Mouse (Mus musculus): ENCODE results near the gene Gm28845. TPM values are rescaled to one million over a fixed set of nuclear protein-coding genes. Genes with fewer than 3 reads are reported as not detected.
"Not testable (repeated sequence)": the region's sequence is repeated elsewhere in the genome, so short reads cannot be mapped to it uniquely, and the experiment has no call there.

Gene Gm28845
- polyA plus RNA-seq, 1 experiment from 2014 or later: not detected

- Histone ChIP-seq H3K4me2 (replicated peaks; ENCODE audit: low read depth, low read length) (no peak overlapping the region), H3K4me3 (ENCODE audit: low read depth, low read length) (no peak overlapping the region), H3K9ac (replicated peaks; ENCODE audit: low read depth) (no peak overlapping the region), H3K27ac (ENCODE audit: low read length) (no peak overlapping the region), H3K4me1 (ENCODE audit: insufficient read depth, low read depth, low read length) (no peaks in the 10 kb centered on the region), H3K9me3 (ENCODE audit: low read length) (no peaks in the 10 kb centered on the region), H3K36me3 (ENCODE audit: insufficient read depth, low read length) (no peaks in the 10 kb centered on the region), H3K27me3 (replicated peaks; ENCODE audit: insufficient read depth, low read length) (no peaks in the 10 kb centered on the region)
- ATAC-seq: no peak
- no peak for DNase-seq (ENCODE audit: low spot score)
- 81% methylated on average over 15 of the region's 15 CpGs for WGBS
- TF ChIP-seq EP300 (IDR thresholded peaks at IDR 0.05) (no peak), CTCF (IDR thresholded peaks at IDR 0.05) (no peak)
Measured at GRCm38 (mm10) chr1:65064201-65064600, 55.2 kb downstream of the Gm28845 start.

GRCm38 (mm10) chr1:65063352-65063751 lies 56.0 kb downstream of the Gm28845 start, which contains the start of gene Crygd:
TSS of gene Crygd (minus strand) at chr1:65063452.
- TF ChIP-seq CTCF (IDR thresholded peaks at IDR 0.05) (no peak), EP300 (IDR thresholded peaks at IDR 0.05) (no peak)
- WGBS: 85% methylated on average over 8 of the region's 8 CpGs
- no peak for ATAC-seq

GRCm38 (mm10) chr1:65052140-65052539 lies 67.2 kb downstream of the Gm28845 start:
- no peaks in the 10 kb centered on the region for H3K4me1 ChIP-seq (ENCODE audit: insufficient read depth, low read depth, low read length)
- no peak overlapping the region for H3K4me3 ChIP-seq (ENCODE audit: low read depth, low read length)
- ATAC-seq: no peak
- H3K27ac ChIP-seq (ENCODE audit: low read length): no peak overlapping the region
- H3K9me3 ChIP-seq (ENCODE audit: low read length): no peaks in the 10 kb centered on the region
- no peaks in the 10 kb centered on the region for H3K36me3 ChIP-seq (ENCODE audit: insufficient read depth, low read length)
- H3K27me3 ChIP-seq (replicated peaks; ENCODE audit: insufficient read depth, low read length): no peaks in the 10 kb centered on the region
- H3K4me2 ChIP-seq (replicated peaks; ENCODE audit: low read depth, low read length): no peak overlapping the region
- 21% methylated on average over 2 of the region's 2 CpGs for WGBS
- no peak overlapping the region for H3K9ac ChIP-seq (replicated peaks; ENCODE audit: low read depth)
- DNase-seq (ENCODE audit: low spot score): no peak
- no peak for TF ChIP-seq CTCF (IDR thresholded peaks at IDR 0.05)
- TF ChIP-seq EP300 (IDR thresholded peaks at IDR 0.05): no peak

More at GRCm38 (mm10) chr1:65063352-65063751, 56.0 kb downstream of the Gm28845 start, which contains the start of gene Crygd:
- Histone ChIP-seq H3K9me3 (ENCODE audit: low read length) (no peaks in the 10 kb centered on the region), H3K4me3 (ENCODE audit: low read depth, low read length) (no peak within 1 kb of the TSS), H3K4me1 (ENCODE audit: insufficient read depth, low read depth, low read length) (no peaks in the 10 kb centered on the region), H3K9ac (replicated peaks; ENCODE audit: low read depth) (no peak within 1 kb of the TSS), H3K27me3 (replicated peaks; ENCODE audit: insufficient read depth, low read length) (no peaks in the 10 kb centered on the region), H3K36me3 (ENCODE audit: insufficient read depth, low read length) (no peaks in the 10 kb centered on the region), H3K27ac (ENCODE audit: low read length) (no peak within 1 kb of the TSS), H3K4me2 (replicated peaks; ENCODE audit: low read depth, low read length) (no peak within 1 kb of the TSS)
- no peak for DNase-seq (ENCODE audit: low spot score)

- DNase-seq (ENCODE audit: low spot score) (no peak), ATAC-seq (no peak)
- Histone ChIP-seq H3K9me3 (ENCODE audit: low read length) (no peaks in the 10 kb centered on the region), H3K27ac (ENCODE audit: low read length) (no peak overlapping the region), H3K36me3 (ENCODE audit: insufficient read depth, low read length) (no peaks in the 10 kb centered on the region), H3K9ac (replicated peaks; ENCODE audit: low read depth) (no peak overlapping the region), H3K27me3 (replicated peaks; ENCODE audit: insufficient read depth, low read length) (no peaks in the 10 kb centered on the region), H3K4me2 (replicated peaks; ENCODE audit: low read depth, low read length) (no peak overlapping the region), H3K4me1 (ENCODE audit: insufficient read depth, low read depth, low read length) (no peaks in the 10 kb centered on the region), H3K4me3 (ENCODE audit: low read depth, low read length) (no peak overlapping the region)
- TF ChIP-seq CTCF (IDR thresholded peaks at IDR 0.05): no peak
- TF ChIP-seq EP300 (IDR thresholded peaks at IDR 0.05): no peak
- WGBS: 55% methylated on average over 7 of the region's 7 CpGs
Measured at GRCm38 (mm10) chr1:65051696-65052095, 67.7 kb downstream of the Gm28845 start.

- not testable (repeated sequence) for ATAC-seq; H3K27me3 ChIP-seq (replicated peaks; ENCODE audit: insufficient read depth, low read length); DNase-seq (ENCODE audit: low spot score); H3K9me3 ChIP-seq (ENCODE audit: low read length); H3K4me3 ChIP-seq (ENCODE audit: low read depth, low read length); H3K9ac ChIP-seq (replicated peaks; ENCODE audit: low read depth); H3K27ac ChIP-seq (ENCODE audit: low read length); H3K36me3 ChIP-seq (ENCODE audit: insufficient read depth, low read length); H3K4me1 ChIP-seq (ENCODE audit: insufficient read depth, low read depth, low read length); H3K4me2 ChIP-seq (replicated peaks; ENCODE audit: low read depth, low read length)
- whole genome bisulfite sequencing: 42% methylated on average over 10 of the region's 12 CpGs
Measured at GRCm38 (mm10) chr1:65050952-65051351, 68.4 kb downstream of the Gm28845 start, which contains the start of gene Cryge. TSS of gene Cryge (minus strand) at chr1:65051149.

Other genes starting within 250 kb of the Gm28845 start
- gene Plekhm3, start 162.7 kb downstream of the Gm28845 start, polyA plus RNA-seq (2015; fragmentation: Nextera tagmentation; extraction: Ambion mirVana): 4.7 and 5.8 TPM in 2 replicates
- not detected in 2 replicates for gene Akr1cl, start 86.8 kb downstream of the Gm28845 start, polyA plus RNA-seq (2015; fragmentation: Nextera tagmentation; extraction: Ambion mirVana)
- gene Cryge, start 68.4 kb downstream of the Gm28845 start, polyA plus RNA-seq (2015; fragmentation: Nextera tagmentation; extraction: Ambion mirVana): not detected in 2 replicates
- not detected in 2 replicates for gene Crygd, start 56.1 kb downstream of the Gm28845 start, polyA plus RNA-seq (2015; fragmentation: Nextera tagmentation; extraction: Ambion mirVana)
- gene Crygc, start 45.9 kb downstream of the Gm28845 start, polyA plus RNA-seq (2015; fragmentation: Nextera tagmentation; extraction: Ambion mirVana): not detected in 2 replicates
- gene Crygb, start 37.3 kb downstream of the Gm28845 start, polyA plus RNA-seq (2015; fragmentation: Nextera tagmentation; extraction: Ambion mirVana): not detected in 2 replicates
- gene Cryga, start 16.2 kb downstream of the Gm28845 start, polyA plus RNA-seq (2015; fragmentation: Nextera tagmentation; extraction: Ambion mirVana): not detected in 2 replicates
- 0.10 TPM in 1 of 2 replicates, not detected in the other for gene D630023F18Rik, start 3.7 kb upstream of the Gm28845 start, polyA plus RNA-seq (2015; fragmentation: Nextera tagmentation; extraction: Ambion mirVana)
- gene Idh1, start 66.9 kb upstream of the Gm28845 start, polyA plus RNA-seq (2015; fragmentation: Nextera tagmentation; extraction: Ambion mirVana): 141 and 143 TPM in 2 replicates
- 6.4 and 6.9 TPM in 2 replicates for gene Pikfyve, start 67.1 kb upstream of the Gm28845 start, polyA plus RNA-seq (2015; fragmentation: Nextera tagmentation; extraction: Ambion mirVana)
- gene Pth2r, start 162.5 kb upstream of the Gm28845 start, polyA plus RNA-seq (2015; fragmentation: Nextera tagmentation; extraction: Ambion mirVana): not detected in 2 replicates

Data from lung, postnatal 0 days (tissue).